Mouse (Mus musculus) limb, embryonic 11.5 days (tissue): ENCODE measurements at regions not wholly inside any gene's neighbourhood (a gene's known extent, or its start where the extent isn't known, plus 50 kb on each side); places are given as distances from the start of the nearest gene placed in this dataset.

Source experiments
- ATAC-seq: fragments of 200-750 bp; cut with Nextera tagmentation; 2 replicates; pipeline ENCODE4 v1.8.0; 2017; ENCODE audit warnings: low read depth; ENCODE audit not compliant: insufficient number of reproducible peaks, low FRiP score, low TSS enrichment
- DNase-seq: peaks from one replicate; pipeline ENCODE4 v3.0.0-alpha.2; 2015; ENCODE audit warnings: low spot score
- H3K27ac ChIP-seq: fragments of 300-500 bp; sonication (generic); replicated peaks from 2 replicates; pipeline ENCODE4 v1.5.1; 2014; ENCODE audit warnings: low read depth, mild to moderate bottlenecking, low read length
- H3K27me3 ChIP-seq: fragments of 300-500 bp; sonication (generic); 2 replicates; pipeline ENCODE4 v1.6.1; 2014; ENCODE audit warnings: mild to moderate bottlenecking, low read length, mixed read lengths; ENCODE audit not compliant: control insufficient read depth, insufficient read depth
- H3K36me3 ChIP-seq: fragments of 300-500 bp; sonication (generic); 2 replicates; pipeline ENCODE4 v1.6.1; 2014; ENCODE audit warnings: mild to moderate bottlenecking, low read length, moderate library complexity, mixed read lengths; ENCODE audit not compliant: control insufficient read depth, insufficient read depth
- H3K4me1 ChIP-seq: fragments of 300-500 bp; sonication (generic); 2 replicates; pipeline ENCODE4 v1.6.1; 2014; ENCODE audit warnings: low read length, mixed read lengths; ENCODE audit not compliant: control insufficient read depth, insufficient read depth
- H3K4me2 ChIP-seq: fragments of 300-500 bp; sonication (generic); 2 replicates; pipeline ENCODE4 v1.6.1; 2014; ENCODE audit warnings: low read depth, mild to moderate bottlenecking, moderate library complexity; ENCODE audit not compliant: severe bottlenecking
- H3K4me3 ChIP-seq: fragments of 300-500 bp; sonication (generic); 2 replicates; pipeline ENCODE4 v1.5.1; 2014; ENCODE audit warnings: low read depth, low read length
- H3K9ac ChIP-seq: fragments of 300-500 bp; sonication (generic); 2 replicates; pipeline ENCODE4 v1.6.1; 2014; ENCODE audit warnings: mild to moderate bottlenecking, low read length
- H3K9me3 ChIP-seq: fragments of 300-500 bp; sonication (generic); 2 replicates; pipeline ENCODE4 v1.6.1; 2016; ENCODE audit warnings: low read length; ENCODE audit not compliant: control insufficient read depth
- WGBS: fragments of 180-500 bp; shearing (Covaris S2); extraction: QIAGEN DNeasy Blood & Tissue Kit; methylation state at CpG from one replicate; pipeline ENCODE4 v1.1.7; 2014; 5-methylcytosine and 5-hydroxymethylcytosine counted together

DNA sequence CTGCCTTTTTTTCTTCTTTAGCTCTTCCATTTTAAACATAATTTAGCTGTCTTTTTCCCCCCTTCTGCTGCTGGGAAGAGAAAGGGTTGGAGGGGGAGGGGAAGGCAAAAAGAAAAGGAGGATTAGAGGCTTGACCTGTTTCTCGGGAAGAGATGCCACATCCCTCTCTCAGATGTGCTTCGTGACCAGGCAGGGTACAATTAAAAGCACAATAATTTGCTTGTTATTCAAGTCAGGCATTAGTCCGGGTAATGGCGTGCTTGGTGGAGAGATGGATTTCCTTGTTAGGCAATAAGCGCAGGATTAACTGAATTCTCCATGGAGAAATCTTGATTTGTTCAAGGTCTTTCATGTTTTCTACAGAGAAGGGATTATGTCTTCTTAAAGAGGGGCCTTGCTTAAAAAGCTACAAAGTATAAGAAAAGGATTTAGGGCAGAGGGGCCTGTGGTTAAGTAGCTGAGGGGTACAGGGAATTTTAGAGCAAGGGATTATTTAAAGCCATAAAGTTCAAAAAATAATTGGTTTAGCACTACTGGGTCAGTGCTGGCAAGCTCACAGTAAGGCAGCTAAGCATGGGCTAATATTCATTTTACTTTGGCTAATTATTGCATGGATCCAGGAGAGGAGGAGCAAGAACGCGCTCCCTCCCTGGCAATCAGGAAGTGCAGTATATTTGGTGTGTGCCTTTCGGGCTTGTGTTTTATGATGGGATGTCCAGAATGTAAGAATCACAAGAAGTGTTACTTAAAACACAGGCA is 143.8 kb downstream of the Psat1 start:
- H3K4me3 ChIP-seq, result no peak overlapping the region
- no peak overlapping the region for H3K9ac ChIP-seq
- H3K4me2 ChIP-seq, result no peak overlapping the region
- no peaks in the 10 kb centered on the region for H3K36me3 ChIP-seq
- H3K27me3 ChIP-seq, result no peaks in the 10 kb centered on the region
- no peaks in the 10 kb centered on the region for H3K9me3 ChIP-seq
- WGBS, result 27% methylated on average over 8 of the region's 8 CpGs
- ATAC-seq, result no peak; the same call in 1 of the 2 replicates
- peaks cover 10% of the 10 kb centered on the region; the same call in 1 of the 2 replicates for H3K4me1 ChIP-seq
- no peak for DNase-seq
- H3K27ac ChIP-seq, result no peak overlapping the region

DNA sequence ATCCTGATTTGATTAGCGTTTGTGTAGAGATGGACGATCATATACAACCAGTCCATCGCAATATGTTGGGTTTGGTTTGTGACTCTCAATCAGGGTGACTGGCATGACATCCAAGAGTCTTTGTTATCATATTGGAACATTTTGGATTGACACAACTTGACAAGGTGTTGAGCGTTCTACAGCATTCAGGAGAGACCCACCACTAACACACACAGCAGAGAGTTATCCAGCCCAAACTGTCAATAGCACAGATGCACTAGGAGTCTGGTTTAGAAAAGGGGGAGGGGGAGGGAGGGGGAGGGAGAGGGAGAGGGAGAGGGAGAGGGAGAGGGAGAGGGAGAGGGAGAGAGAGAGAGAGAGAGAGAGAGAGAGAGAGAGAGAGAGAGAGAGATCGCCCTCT is 144.5 kb downstream of the Psat1 start:
- Histone ChIP-seq H3K9me3 (no peaks in the 10 kb centered on the region), H3K4me2 (no peak overlapping the region), H3K9ac (no peak overlapping the region), H3K36me3 (no peaks in the 10 kb centered on the region), H3K27ac (no peak overlapping the region), H3K4me3 (no peak overlapping the region), H3K4me1 (peaks cover 10% of the 10 kb centered on the region; the same call in 1 of the 2 replicates), H3K27me3 (no peaks in the 10 kb centered on the region)
- no peak for DNase-seq
- WGBS, result 69% methylated on average over 5 of the region's 5 CpGs
- no peak for ATAC-seq

DNA sequence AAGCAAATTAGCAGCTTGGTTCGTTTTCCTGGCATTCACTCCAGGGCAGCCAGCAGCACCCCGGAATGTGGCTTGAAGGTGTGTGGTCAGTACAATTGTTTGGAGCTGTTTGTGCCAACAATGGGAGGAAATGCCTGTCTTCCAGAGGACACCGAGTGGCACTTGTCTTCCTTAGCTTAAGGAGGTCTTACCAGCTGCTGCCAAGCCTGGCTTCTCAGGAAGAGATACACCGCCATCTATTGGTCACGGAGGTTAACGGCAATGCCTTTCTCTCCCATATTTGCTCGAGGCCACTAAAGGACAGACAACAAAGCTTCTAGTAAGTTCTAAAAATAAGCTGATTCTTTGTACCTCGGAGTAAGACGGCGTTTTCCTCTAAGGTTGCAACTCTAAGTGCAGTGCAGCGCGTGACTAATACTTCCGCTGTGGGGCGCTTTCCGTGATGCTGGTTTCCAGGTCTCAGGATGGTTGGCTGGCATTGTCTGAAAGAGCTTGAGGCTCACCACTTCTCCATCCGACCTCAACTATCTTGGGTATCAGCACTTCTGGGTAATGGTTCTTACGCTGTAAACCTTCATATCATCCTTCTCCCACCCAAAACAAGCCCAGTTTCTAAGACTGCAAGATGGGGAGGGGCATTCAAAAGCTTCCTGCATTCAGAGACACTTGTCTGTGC is 145.2 kb downstream of the Psat1 start:
- Histone ChIP-seq H3K9ac (0 out of 2 replicates have a peak overlapping the region, but pooled peaks have one; percentile 5), H3K27ac (no peak overlapping the region; the same call in 1 of the 2 replicates)
- 5% methylated on average over 17 of the region's 17 CpGs for WGBS

DNA sequence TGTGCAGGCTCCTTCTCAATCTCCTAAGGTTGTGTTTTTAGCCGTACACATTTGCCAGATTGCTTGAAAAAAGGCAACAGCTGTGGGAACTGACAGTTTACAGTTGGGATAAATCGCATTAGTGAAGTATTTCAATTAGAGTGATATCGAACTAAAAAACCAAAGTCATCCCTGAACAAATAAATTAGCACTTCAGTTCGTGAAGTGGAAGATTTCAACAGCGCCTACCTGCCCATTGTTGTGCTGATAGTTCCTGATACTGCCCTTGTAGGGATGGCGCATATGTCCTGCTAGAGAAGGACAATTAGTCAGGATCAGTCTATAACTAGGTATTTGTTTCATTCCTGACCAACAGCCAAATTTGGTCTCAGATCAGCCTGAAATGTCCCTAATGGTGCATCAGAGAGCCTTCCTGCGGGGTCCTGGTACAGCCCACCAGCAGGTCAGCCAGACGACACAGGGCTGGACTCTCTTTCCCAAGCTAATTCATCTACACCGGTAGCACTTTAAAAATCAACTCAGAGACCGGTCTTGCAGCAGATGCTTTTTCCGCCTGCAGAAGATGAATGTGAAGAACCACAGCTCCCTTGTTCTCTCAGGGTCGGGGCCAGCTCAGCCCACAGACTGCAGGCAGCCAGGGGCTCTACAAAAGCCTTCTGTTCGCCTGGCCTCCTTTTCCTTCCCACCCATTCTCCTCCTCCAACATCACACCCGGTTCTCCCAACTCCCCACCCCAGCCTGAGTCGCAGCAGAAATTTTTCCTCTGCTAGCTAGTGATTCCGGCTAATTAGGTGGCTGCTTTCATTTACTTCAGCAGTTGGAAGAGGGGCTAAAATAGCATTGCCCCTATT is 146.1 kb downstream of the Psat1 start:
- peak overlapping the region; percentile 41 for H3K4me2 ChIP-seq
- no peaks in the 10 kb centered on the region for H3K36me3 ChIP-seq
- WGBS, result 18% methylated on average over 16 of the region's 16 CpGs
- ATAC-seq, result peak; percentile 74
- H3K27me3 ChIP-seq, result no peaks in the 10 kb centered on the region
- DNase-seq, result peak; percentile 63
- H3K4me1 ChIP-seq, result peaks cover 10% of the 10 kb centered on the region; the same call in 1 of the 2 replicates
- H3K9ac ChIP-seq, result no peak overlapping the region
- no peaks in the 10 kb centered on the region for H3K9me3 ChIP-seq
- H3K4me3 ChIP-seq, result peak overlapping the region; percentile 16
- H3K27ac ChIP-seq, result peak overlapping the region; percentile 42; the same call in 1 of the 2 replicates

More for the DNA sequence above, 145.2 kb downstream of the Psat1 start:
- Histone ChIP-seq H3K4me2 (peak overlapping the region; percentile 41), H3K27me3 (no peaks in the 10 kb centered on the region), H3K4me3 (peak overlapping the region; percentile 16), H3K36me3 (no peaks in the 10 kb centered on the region), H3K9me3 (no peaks in the 10 kb centered on the region), H3K4me1 (peaks cover 10% of the 10 kb centered on the region; the same call in 1 of the 2 replicates)
- DNase-seq (peak; percentile 85), ATAC-seq (peak; percentile 69; the same call in 1 of the 2 replicates)

DNA sequence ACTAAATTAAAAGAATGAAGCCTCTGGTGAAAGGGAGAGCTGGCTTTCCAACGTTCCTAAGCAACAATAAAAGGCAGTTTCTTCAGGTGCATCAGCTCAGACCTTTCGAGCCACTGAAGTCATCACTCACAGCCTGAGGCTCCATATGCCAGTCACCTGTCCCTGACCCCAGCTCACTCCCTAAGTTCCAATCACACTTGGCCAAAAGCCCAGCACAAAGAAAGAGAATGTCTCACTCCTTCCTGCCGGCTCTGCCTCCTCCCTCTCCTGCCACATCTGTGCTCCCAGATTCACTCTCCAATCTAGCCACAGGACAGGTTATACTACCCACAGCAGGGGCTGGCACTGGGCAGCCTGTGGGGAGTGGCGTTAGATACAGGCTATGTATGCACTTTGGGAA is 150.7 kb downstream of the Psat1 start:
- Histone ChIP-seq H3K4me2 (no peak overlapping the region), H3K36me3 (no peaks in the 10 kb centered on the region), H3K9me3 (no peaks in the 10 kb centered on the region), H3K4me3 (no peak overlapping the region), H3K9ac (no peak overlapping the region), H3K27ac (no peak overlapping the region), H3K4me1 (peaks cover 4% of the 10 kb centered on the region; the same call in 1 of the 2 replicates), H3K27me3 (no peaks in the 10 kb centered on the region)
- no peak for DNase-seq
- 36% methylated on average over 4 of the region's 4 CpGs for WGBS
- ATAC-seq, result no peak

DNA sequence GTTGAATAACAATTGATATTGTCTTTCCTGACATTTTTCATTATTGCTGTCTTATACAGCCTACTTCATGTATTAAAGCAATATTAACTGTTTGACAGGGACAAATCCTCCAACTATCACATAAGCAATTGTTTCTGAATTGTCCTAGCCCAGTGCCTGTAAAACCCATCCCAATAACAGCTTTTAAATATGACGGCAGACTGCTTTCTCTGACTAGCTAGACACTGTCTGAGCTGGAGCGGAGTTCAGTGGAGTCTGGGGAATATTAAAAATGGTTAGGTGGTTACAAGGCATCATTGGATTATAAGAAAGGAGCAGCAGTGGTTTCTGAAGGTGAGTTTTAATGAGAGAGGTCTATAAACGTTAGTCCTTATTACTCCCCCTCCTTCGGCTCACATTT is 155.2 kb downstream of the Psat1 start:
- Histone ChIP-seq H3K4me2 (no peak overlapping the region), H3K9me3 (no peaks in the 10 kb centered on the region), H3K4me1 (no peaks in the 10 kb centered on the region), H3K27me3 (no peaks in the 10 kb centered on the region), H3K27ac (no peak overlapping the region), H3K9ac (no peak overlapping the region), H3K36me3 (no peaks in the 10 kb centered on the region), H3K4me3 (no peak overlapping the region)
- no peak for DNase-seq
- 45% methylated on average over 4 of the region's 4 CpGs for WGBS
- no peak for ATAC-seq

DNA sequence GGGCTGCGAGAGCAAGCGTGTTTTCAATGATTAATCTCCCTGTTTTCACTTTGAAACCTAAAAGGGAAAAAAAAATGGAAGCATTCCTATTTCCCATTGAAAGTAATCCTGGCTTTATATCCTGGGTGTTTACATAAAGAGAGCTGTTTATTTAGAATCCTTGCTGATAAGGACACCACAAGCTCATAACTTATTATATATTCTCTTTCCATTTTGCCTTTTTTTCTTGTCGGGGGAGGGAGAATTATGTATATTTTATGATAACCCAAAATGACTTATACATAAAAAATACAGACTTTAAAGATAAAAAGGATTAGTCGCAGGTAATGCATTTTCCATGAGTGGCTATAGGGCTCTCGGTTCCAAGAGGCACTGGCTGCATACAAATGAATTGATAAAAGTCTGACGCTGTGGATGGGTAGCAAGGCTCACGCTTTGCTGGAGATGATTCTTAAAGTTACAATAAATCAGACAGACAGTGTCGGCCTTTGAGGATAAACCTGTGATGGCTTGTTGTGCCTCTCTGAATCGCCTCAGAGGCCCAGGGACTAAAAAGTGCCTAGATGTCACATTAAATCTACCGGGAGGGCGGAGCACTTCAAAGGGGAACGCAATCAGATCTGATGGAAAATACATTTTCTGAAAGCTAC is 155.7 kb downstream of the Psat1 start:
- Histone ChIP-seq H3K9ac (no peak overlapping the region), H3K4me1 (no peaks in the 10 kb centered on the region), H3K4me3 (no peak overlapping the region), H3K36me3 (no peaks in the 10 kb centered on the region), H3K27ac (no peak overlapping the region), H3K9me3 (no peaks in the 10 kb centered on the region), H3K4me2 (peak overlapping the region; percentile 15; the same call in 1 of the 2 replicates), H3K27me3 (no peaks in the 10 kb centered on the region)
- WGBS, result 42% methylated on average over 12 of the region's 12 CpGs
- DNase-seq, result no peak
- ATAC-seq, result no peak
